Mouse (Mus musculus): ENCODE measurements around the gene Rdh1.

DNA sequence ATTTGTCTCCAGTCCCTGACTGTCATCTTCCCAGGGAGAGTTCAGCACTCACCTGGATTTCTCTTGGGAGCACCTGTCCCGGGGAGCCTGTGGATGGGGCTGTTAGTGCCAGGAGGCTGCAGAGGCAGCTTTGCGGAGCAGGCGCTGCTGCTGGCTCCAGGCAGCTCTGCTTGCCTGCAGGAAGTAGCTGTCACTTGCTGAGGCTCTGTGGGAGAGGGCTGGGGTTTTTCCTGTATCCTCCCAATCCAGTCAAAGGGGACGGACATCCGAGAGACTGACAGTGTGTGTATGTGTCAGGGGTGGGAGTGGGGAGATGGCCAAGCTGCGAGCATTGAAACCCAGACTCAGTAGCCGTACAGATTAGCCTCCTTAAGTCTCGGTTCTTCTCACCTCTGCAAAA, 8.0 kb upstream of the Rdh1 start, which contains the start of gene Gpr182:
- TF ChIP-seq CTCF (IDR thresholded peaks at IDR 0.05; ENCODE audit: low read depth) (no peak), EP300 (IDR thresholded peaks at IDR 0.05; ENCODE audit: low read depth) (no peak)

Measured in heart, postnatal 0 days (tissue).